Mouse (Mus musculus) heart, adult 2 months (tissue): Measurements from ENCODE around the gene Idnk.

Experiments used
- CTCF ChIP-seq: fragments of 200-600 bp; IDR thresholded peaks from 2 replicates; pipeline ENCODE4 v1.8.1; 2022; ENCODE audit warnings: antibody characterized with exemption, mild to moderate bottlenecking, moderate library complexity
- EP300 ChIP-seq: fragments of 200-500 bp; IDR thresholded peaks from 2 replicates; pipeline ENCODE4 v1.6.1; 2011; ENCODE audit warnings: low read depth, low read length, control low read depth; ENCODE audit not compliant: insufficient read depth
- POLR2A ChIP-seq: fragments of 200-500 bp; IDR thresholded peaks from 2 replicates; pipeline ENCODE4 v1.6.1; 2011; ENCODE audit warnings: mild to moderate bottlenecking, low read depth, low read length, control low read depth; ENCODE audit not compliant: insufficient read depth

DNA sequence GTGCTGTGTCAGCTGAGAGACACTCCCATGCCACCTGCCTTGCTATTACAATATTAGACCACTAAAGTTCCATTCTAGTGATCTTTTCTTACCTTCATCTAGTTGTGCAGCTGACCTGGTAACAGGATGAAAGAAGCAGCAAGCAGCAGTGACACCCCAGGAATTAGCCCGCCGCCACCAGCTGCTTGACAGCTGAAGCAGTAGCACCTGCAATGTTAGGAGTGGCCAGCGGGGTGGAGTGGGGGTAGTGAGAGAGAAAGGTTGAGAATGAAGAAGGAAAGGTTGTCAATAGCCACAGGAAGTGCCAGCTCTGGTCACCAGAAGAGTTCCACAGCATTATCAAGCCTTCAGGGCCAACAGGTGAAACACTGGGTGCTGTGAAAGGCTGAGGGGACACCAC lies 25.8 kb upstream of the Idnk start:
- TF ChIP-seq POLR2A (no peak), CTCF (no peak), EP300 (no peak)
